Mouse (Mus musculus): ENCODE measurements around the gene Arhgef39.

Arhgef39 gene

DNA sequence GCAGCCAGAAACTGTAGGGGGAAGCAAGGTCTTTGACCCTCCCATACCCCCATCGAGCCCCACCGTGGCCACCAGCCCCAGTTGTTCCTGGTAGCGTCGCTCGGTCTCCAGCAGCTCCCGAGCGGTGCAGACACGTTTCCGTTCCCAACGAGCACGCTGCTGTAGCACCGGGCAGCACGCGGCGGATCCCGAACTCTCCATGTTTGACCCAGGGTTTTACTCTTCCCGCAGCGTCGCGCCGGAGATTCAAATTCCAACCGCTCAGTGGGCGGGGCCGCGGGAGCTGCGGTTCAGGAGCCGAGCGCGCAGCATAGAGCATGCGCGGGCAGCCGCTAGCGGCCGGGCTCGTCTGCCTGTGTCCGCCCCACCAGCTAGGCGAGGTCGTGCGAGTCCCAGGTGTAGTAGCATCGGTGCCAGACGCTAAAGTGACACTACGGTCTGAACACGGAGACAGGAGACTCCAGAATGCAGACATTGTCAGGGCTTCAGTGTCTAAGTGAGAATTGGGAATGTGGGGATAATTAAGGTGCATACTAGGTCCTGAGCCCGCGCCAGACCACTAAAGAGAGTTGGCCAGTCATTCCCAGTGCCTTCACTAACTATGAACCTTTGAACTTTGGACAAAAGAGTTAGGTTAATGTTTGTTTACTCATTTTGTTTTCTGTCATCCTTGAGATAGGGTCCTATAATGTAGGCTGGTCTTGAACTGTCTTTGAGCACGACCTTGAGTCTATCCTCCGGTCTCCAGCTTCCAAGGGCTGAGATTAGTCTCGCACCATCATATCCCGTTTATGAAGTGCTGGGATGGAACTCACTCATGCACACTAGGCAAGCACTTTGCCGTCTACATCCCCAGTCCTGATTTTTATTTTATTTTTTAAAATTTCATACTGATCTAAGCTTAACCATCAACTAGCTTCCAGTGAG lies at the start of gene Arhgef39:
Gene Arhgef39, minus strand, starts transcription at position 289 of the 927 bp plus-strand sequence.
- DNase-seq (ENCODE audit: extremely low read depth, low read depth), result no peak

- DNase-seq (ENCODE audit: extremely low read depth, low read depth), result no peak
Measured at GRCm38 (mm10) chr4:43549055-43549454, 49.6 kb upstream of the Arhgef39 start.

GRCm38 (mm10) chr4:43547160-43547559 lies 47.7 kb upstream of the Arhgef39 start:
- DNase-seq (ENCODE audit: extremely low read depth, low read depth), result no peak

- no peak for DNase-seq (ENCODE audit: extremely low read depth, low read depth)
Measured at GRCm38 (mm10) chr4:43546375-43547047, 47.0 kb upstream of the Arhgef39 start.

- DNase-seq (ENCODE audit: extremely low read depth, low read depth), result no peak
Measured at GRCm38 (mm10) chr4:43542044-43542443, 42.5 kb upstream of the Arhgef39 start.

DNA sequence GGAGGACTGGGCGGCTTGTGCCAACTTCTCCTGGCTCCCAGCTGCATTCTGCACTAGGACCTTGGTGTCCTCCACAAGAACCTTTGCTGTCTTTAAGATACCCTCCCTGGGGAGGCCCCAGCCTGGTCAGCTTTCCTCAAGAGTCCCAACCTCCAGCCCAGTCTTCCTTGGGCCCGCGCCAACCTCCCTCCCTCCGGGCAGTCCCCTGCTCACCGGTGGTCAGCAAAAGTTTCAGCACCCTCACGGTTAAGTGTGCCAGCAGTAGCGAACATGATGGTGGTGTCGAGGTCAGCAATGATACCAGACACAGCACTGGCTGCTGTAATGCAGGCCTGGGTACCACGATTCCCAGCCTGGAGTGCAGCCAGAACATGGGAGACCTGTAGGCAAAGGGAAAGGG lies 36.5 kb upstream of the Arhgef39 start:
- DNase-seq (ENCODE audit: extremely low read depth, low read depth), result no peak

DNA sequence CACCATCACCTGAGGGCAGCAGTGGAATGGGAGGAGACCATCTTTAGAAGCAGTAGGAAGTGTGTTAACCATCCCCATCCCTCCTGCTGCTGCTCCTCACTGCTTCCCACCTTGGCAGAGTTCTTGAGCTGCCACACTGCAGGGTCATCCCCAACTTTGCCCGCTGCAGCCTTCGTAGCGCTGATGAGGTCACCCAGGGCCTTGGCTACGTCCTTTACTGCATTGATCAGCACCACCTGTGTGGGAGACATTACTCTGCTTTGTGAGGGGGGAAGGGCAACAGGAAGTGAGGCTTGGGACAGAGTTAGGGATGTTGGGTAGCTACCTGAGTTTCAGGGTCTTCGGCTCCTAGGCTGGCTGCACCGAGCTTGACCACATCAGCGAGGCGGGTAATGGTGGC lies 36.1 kb upstream of the Arhgef39 start:
- DNase-seq (ENCODE audit: extremely low read depth, low read depth), result no peak

GRCm38 (mm10) chr4:43533270-43533669 lies 33.8 kb upstream of the Arhgef39 start:
- no peak for DNase-seq (ENCODE audit: extremely low read depth, low read depth)

GRCm38 (mm10) chr4:43530581-43530980 lies 31.1 kb upstream of the Arhgef39 start:
- peak; percentile 73 for DNase-seq (ENCODE audit: extremely low read depth, low read depth)

GRCm38 (mm10) chr4:43530081-43530501 lies 30.6 kb upstream of the Arhgef39 start:
- DNase-seq (ENCODE audit: extremely low read depth, low read depth), result no peak

- no peak for DNase-seq (ENCODE audit: extremely low read depth, low read depth)
Measured at GRCm38 (mm10) chr4:43528487-43528886, 29.0 kb upstream of the Arhgef39 start.

GRCm38 (mm10) chr4:43527880-43528279 lies 28.4 kb upstream of the Arhgef39 start:
- no peak for DNase-seq (ENCODE audit: extremely low read depth, low read depth)

DNA sequence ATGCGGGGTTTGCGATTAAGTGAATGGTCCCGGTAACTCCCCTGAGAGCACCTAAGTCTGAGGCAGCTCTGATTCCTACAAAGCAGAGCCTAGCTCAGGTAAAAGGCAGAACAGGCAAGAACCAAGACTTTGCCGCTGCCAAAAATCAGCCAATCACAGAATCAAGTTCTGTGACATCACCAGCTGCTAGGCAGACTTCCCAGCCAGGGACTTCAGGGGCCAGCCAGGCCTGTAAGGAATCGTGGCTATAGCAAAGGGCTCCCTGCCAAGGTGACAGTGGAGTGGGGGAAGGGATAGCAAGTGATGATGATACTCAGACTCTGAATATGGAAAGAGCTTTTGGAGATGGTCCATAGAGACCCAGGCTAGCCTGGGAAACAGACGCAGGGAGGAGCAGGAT lies 20.5 kb upstream of the Arhgef39 start:
- DNase-seq (ENCODE audit: extremely low read depth, low read depth), result no peak

- DNase-seq (ENCODE audit: extremely low read depth, low read depth), result no peak
Measured at GRCm38 (mm10) chr4:43519551-43519950, 20.1 kb upstream of the Arhgef39 start.

DNA sequence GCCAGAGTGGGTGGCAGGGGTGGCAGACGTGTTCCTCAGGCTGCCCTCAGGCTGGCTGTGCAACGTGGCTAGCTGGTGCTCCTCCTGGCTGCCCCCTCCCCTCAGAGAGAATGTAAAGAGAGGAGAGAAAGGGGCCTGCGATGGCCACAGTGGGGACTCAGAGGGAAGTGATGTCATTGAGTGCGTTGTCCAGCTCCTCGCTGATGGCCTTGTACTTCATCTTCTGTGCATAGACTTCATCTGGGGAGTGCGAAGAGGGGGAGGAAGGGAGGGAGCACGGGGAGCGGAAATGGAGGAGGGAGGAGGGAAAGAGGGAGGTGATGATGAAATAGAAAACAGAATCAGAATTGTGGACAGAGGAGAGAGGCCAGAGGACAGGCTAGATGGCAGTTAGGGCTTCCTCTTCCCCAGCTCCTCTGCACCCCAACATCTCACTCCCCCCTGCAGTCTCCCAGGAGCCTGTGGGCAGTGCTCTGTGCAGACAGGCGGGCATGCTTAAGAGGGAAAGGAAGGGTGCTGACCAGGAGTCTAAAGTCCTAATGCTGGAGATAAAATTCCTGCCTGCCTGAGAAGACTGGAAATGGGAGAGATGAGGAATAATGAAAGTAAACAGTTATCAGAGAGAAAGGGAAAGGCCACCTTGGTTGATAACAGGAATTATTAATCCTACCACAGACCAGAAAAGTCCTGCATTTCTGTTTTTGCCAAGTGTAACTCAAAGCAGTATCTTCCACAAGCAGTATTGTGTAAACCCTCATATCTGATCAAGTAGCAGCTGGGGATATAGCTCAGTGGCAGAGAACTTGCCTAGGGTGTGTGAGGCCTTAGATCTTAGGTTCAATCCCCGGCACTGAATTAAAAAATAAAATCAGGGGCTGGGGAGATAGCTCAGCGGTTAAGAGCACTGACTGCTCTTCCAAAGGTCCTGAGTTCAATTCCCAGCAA lies 16.5 kb upstream of the Arhgef39 start:
- DNase-seq (ENCODE audit: extremely low read depth, low read depth), result no peak

- no peak for DNase-seq (ENCODE audit: extremely low read depth, low read depth)
Measured at GRCm38 (mm10) chr4:43513791-43514190, 14.3 kb upstream of the Arhgef39 start.

GRCm38 (mm10) chr4:43513300-43513699 lies 13.8 kb upstream of the Arhgef39 start:
- no peak for DNase-seq (ENCODE audit: extremely low read depth, low read depth)

DNA sequence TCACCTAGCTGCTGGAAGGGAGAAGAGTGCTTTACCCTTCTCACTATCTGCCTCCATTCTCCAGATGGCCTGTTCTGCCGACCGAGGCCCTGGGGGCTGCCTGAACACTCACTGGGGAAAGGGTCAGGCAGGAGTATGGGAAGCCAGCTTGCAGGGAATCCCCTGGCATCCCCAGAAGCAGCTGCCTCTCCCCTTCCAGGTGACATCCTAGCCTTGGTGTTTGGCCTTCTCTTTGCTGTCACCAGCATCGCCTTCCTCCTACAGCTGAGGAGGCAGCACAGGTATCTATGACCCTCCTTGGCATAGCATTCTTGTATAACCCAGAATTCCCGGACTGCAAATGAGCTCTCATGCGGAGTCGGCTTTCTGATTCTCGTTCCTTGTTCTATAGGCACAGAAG lies 13.2 kb upstream of the Arhgef39 start:
- no peak for DNase-seq (ENCODE audit: extremely low read depth, low read depth)

DNA sequence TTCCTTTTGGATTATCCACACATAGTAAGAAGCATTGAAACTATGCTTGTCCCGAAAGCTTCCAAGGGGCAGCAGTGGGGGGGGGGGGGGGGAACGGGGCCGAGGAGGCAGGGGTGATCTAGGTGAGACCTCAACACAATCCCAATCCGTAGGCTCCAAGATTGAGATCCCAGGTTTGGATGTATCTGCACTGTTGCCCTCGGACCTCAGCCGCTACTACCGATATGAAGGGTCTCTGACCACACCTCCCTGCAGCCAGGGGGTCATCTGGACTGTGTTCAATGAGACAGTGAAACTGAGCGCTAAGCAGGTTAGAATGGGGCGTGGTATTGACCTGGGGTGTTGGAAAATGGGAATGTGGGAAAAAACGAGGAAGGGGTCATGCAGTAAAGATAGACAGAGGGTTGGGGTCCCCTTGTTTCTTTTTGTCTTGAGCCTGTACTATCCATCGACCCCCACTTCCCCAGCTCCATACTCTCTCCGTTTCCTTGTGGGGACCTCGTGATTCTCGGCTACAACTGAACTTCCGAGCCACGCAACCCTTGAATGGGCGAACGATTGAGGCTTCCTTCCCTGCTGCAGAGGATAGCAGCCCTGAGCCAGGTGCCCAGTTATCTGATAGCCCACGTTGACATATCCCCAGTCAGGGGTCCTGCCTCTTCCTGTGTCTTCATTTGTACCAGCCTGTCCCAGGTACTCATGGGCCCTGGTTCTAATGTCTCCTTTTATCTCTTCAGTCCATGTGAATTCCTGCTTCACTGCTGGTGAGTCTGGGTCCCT lies 12.4 kb upstream of the Arhgef39 start:
- no peak for DNase-seq (ENCODE audit: extremely low read depth, low read depth)

DNA sequence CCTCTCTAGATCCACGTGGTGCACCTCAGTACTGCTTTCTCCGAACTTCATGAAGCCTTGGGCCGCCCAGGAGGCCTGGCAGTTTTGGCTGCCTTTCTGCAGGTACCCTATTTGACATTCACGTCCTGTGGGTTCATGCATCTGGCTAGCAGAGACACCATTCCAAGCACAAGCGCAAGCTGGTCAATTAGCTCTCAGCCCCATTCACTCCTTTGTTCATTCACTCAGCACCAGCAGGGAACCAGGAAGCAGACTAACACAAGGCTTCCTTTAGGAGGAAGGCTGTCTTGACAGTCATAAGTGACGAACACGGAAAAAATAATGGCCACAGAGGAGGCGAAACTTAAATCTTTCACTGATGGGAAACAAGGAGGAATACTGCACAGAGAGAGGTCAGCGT lies 9.6 kb upstream of the Arhgef39 start:
- no peak for DNase-seq (ENCODE audit: extremely low read depth, low read depth)

- DNase-seq (ENCODE audit: extremely low read depth, low read depth), result peak; percentile 66
Measured at GRCm38 (mm10) chr4:43508666-43508997, 9.1 kb upstream of the Arhgef39 start.
